Mouse (Mus musculus) heart, postnatal 10 days (tissue): ENCODE results near the gene Slc5a10. TPM values are rescaled to one million over a fixed set of nuclear protein-coding genes. Genes with fewer than 3 reads are reported as not detected.

Experiments
- DNase-seq, 2 experiments: peaks; one replicate each; pipeline ENCODE4 v3.0.0; 2021
- intact Hi-C: fragments of 180-260 bp; cut with DNase I; formaldehyde crosslinking; loops from one replicate; pipeline ENCODE4 v1.15.1; 2025
- total RNA-seq, 2 experiments: library from RNA; stranded (reverse); gene quantifications; 2 replicates each; pipeline ENCODE4 v1.2.3; 2021

Gene Slc5a10
- total RNA-seq, 2 experiments from 2014 or later = not detected

GRCm38 (mm10) chr11:61626509-61626908, 94.1 kb downstream of the Slc5a10 start:
- DNase-seq = no peak
- intact Hi-C loops = no loop called here

GRCm38 (mm10) chr11:61625136-61625535, 95.5 kb downstream of the Slc5a10 start:
- intact Hi-C loops = no loop called here
- no peak for DNase-seq

Other genes starting within 250 kb of the Slc5a10 start
- gene Mfap4, start 235.4 kb downstream of the Slc5a10 start, total RNA-seq = 100 to 1,000 TPM; 112 to 142 TPM
- 10 to 100 TPM; 11.7 to 12.0 TPM for gene Mapk7, start 226.4 kb downstream of the Slc5a10 start, total RNA-seq
- gene B9d1, start 215.7 kb downstream of the Slc5a10 start, total RNA-seq = 10 to 100 TPM; 10.2 to 10.3 TPM
- 10 to 100 TPM; 36.5 to 37.4 TPM for gene Epn2, start 141.1 kb downstream of the Slc5a10 start, total RNA-seq
- 10 to 100 TPM; 13.4 to 14.4 TPM for gene Grap, start 67.6 kb downstream of the Slc5a10 start, total RNA-seq
- under 1 TPM; 0.12 to 0.29 TPM for gene Fam83g, start 36.7 kb downstream of the Slc5a10 start, total RNA-seq
- gene Prpsap2, start 41.3 kb upstream of the Slc5a10 start, total RNA-seq = 1 to 10 TPM; 8.5 to 9.6 TPM
- gene Ulk2, start 134.2 kb upstream of the Slc5a10 start, total RNA-seq = 10 to 100 TPM; 42.9 to 48.4 TPM
- gene Akap10, start 209.4 kb upstream of the Slc5a10 start, total RNA-seq = 10 to 100 TPM; 17.2 to 19.8 TPM
- 10 to 100 TPM; 10.5 to 15.9 TPM for gene Specc1, start 235.9 kb upstream of the Slc5a10 start, total RNA-seq